Mouse (Mus musculus) thymus, postnatal 14 days (tissue): ENCODE data around the gene Cacnb4.

ENCODE experiments used
- DNase-seq: peaks from one replicate; pipeline ENCODE4 v3.0.0; 2021

Gene Cacnb4

GRCm38 (mm10) chr2:52676023-52676912 lies at the start of gene Cacnb4:
Gene Cacnb4, minus strand, starts transcription at chr2:52676831.
- DNase-seq = peak; percentile 19

DNA sequence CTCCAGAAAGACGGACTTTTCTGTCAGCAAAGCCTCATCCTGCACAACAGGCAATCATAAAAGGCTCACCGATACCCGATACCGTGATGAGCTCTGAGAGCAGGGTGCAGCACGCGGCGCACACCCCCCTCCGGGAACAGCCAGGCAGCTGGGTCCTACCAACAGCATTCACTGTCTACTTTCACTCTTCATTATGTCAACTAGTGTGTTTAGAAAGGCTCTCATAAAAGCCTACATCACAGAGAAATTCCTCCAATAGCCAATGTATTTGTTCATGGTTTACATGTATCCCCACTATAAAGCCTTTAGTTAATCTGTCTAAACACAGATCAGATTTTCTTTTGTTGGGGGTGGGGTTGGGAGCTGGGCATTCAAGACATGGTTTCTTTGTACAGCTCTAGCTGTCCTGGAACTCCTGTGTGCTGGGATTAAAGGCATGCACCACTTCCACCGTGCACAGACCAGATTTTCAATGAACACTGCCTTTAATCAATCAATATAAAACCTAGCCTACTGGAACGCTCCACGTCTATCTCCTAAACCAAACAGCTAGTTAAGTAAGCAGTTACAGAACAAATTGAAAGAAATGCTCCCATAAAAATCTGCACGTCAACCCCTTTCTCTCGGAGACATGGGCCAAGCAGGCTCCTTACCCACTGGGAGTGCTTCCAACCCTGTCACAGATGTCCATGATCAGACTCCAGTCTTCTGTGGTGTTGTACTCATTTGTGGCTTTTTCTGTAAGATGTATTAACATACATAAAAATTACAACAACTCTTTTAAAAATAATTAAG lies 43.8 kb upstream of the Cacnb4 start:
- DNase-seq = no peak

DNA sequence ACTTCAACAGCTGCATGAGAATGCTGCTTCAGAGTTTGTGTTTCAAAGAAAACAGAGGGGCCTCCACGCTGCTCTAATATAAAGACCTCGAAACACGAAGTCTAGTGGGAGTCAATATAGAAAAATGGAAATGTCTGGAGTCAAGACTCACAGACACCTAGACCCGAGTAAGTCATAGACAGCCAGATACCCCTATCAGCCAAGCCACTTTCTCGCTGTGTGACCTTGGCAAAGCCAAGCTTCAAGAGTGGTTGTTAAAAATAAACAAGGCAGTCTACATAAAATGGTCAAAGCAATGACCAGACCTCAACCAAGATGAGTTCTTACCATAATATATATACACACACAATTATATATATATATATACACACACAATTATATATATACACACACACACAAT lies 40.4 kb upstream of the Cacnb4 start:
- no peak for DNase-seq

GRCm38 (mm10) chr2:52715538-52715937 lies 38.9 kb upstream of the Cacnb4 start:
- DNase-seq = no peak

GRCm38 (mm10) chr2:52714111-52714510 lies 37.5 kb upstream of the Cacnb4 start:
- DNase-seq = no peak

GRCm38 (mm10) chr2:52710804-52711203 lies 34.2 kb upstream of the Cacnb4 start:
- DNase-seq = no peak

- no peak for DNase-seq
Measured at GRCm38 (mm10) chr2:52709417-52709816, 32.8 kb upstream of the Cacnb4 start.

GRCm38 (mm10) chr2:52701368-52702036 lies 24.9 kb upstream of the Cacnb4 start:
- no peak for DNase-seq

GRCm38 (mm10) chr2:52700352-52700751 lies 23.7 kb upstream of the Cacnb4 start:
- no peak for DNase-seq

DNA sequence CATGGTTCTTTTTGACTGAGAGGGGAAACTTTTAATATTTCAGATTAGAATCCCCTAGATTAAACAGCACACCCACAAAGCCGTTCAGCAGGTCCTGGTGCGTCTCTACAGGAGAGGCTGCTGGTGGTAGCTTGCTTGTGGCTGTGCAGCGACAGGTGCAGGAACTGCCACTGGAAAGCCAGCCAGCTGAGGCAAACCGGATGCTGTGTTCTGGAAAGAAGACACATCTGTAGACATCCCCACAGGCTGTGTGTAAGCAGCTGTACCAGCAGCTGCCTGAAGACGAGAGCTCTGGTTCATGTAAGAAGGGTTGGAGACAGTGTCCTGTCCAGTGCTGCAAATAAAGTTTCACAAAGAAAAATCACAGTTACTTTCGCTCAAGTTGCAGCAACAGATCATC lies 18.0 kb upstream of the Cacnb4 start:
- DNase-seq = peak; percentile 51

DNA sequence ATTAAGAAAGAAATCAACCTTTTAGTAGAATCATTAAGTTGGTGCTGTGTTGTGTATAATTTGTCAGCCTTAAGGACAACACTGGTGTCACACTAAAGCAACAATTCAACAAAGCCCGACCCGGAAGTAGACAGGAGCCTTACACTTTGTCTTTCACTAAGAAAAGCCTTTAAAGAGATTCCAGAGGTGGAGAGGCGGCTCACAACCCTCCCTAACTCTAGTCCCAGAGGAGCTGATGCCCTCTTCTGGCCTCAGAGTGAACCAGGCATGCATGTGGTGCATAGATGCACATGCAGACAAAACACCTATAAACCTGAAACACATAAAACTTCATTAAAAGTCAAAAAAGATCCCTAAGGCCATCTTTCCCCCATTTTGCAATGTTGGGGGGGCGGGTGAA lies 15.1 kb upstream of the Cacnb4 start:
- no peak for DNase-seq

- DNase-seq = no peak
Measured at GRCm38 (mm10) chr2:52686601-52687000, 10.0 kb upstream of the Cacnb4 start.

DNA sequence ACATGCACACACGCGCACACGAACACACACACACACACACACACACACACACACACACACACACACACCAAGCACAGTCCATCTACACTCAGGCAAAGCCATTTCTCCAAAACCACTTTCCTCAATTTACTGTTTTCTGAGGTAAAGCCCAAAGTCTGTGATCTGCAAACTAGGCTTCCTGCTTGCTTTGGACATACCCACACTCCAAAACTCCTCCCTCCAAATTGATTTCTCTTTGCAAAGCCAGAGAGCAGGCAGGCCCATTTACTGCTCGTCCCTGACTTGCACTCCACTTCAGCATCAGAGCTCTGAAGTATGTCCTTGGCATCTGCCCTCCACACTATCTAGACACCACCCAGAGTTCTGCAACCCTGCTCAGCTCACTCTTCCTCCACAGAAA lies 958 bp upstream of the Cacnb4 start:
- no peak for DNase-seq

DNA sequence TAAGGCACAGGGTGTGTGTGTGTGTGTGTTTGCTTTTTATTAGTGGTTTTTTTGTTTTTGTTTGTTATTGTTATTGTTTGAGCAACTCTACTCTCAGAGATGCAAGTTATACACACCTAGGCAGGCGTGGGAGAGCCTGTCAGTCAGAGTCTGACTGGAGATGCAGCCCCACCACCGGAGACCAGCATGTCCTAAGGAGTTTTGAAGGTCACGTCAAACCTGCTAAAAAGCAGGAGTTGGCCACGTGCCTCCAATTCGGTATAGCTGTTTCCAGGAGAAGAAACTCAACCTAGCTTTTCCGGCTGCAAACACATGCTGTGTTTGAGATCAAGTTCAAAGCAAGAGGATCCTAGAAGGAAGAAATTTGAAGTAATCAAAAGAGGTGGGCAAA lies 277 bp upstream of the Cacnb4 start:
- DNase-seq = no peak

DNA sequence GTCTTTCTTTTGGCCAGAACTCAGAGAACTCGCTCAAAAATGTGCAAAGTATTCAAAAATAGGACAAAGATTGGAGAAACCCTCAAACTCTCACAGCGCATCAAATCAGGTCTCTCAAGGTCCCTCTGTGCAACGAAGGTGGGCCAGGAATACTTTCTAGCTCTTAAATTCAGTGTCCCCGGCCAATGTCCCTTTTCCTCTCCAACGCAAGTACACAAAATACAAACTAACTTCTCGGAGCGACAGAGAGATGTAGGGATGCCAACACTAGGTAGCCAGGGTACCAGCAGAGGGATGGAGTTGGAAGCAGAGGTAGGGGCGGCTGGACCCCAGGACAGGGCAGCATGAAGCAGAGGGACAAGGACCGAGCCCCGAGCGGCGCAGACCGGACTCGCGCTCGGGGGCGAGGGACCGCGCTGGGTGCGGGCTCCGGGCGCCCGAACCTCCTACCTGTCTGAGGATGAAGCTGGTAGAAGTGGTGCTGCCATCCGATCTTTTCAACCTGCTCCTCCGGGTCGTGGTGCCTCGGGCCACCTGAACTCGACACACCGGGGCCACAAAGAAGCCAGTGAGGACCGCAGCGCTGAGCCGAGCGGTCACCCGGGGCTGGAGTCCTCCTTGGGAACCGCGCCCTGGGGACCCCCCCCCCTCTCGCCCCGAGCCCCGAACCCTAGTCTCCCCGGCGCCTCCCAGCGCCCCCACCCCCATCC lies 1.2 kb downstream of the Cacnb4 start:
- no peak for DNase-seq

DNA sequence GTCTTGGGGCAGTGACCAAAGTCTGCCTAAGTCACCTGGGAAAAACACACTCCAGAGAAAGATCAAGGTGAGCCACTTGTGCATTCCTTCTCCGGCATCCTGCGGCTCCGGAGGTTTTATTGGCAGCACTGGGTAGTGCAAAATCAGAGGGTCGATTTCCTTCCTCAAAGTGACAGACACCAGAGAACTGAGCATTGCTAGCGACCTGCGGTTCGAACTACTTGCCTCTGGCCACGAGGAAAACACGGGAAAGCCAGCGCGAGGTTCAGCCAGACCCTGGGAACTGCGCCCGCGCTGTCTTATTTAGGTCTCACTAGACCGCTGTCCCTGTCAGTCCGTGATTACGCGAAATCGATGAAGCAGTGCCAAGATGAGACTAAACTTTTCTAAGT lies 1.7 kb downstream of the Cacnb4 start:
- no peak for DNase-seq

GRCm38 (mm10) chr2:52673172-52673571 lies 3.5 kb downstream of the Cacnb4 start:
- no peak for DNase-seq

DNA sequence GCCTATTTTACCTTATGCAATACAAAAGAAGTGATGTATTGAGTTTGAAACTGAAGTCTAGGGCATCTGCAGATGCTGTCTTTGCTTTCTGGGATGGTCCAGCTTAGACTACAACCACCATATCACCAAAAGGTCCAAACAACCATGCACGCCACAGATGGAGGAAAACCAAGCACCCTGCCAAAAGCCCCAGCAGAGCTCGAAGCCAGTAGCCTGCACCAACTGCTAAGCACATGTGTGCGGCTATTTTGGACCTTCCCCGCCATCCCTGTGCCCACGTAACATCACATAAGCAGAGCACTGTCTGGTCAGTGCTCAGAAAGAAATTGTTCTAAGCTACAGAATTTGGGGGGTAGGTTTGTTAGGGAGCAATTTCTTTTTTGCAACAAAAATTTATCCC lies 5.9 kb downstream of the Cacnb4 start:
- no peak for DNase-seq

DNA sequence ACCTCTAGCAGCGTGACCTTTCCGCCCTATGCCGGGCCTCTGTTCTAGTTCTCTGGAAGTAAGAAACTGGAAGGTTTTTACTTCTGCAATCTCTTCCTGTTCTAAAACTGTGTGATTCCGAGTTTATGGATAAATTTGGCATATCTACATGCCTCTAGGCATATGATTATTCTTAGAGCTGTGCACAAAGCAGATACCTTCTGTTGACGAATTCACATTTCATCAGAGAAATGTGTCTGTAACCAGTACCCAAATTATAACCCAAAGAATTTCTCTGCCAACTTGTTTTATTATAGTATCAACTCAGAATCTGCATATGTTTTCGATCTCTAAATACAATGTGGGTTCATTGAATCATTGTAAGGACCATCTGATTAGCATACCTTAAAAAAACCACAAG lies 8.2 kb downstream of the Cacnb4 start:
- no peak for DNase-seq

DNA sequence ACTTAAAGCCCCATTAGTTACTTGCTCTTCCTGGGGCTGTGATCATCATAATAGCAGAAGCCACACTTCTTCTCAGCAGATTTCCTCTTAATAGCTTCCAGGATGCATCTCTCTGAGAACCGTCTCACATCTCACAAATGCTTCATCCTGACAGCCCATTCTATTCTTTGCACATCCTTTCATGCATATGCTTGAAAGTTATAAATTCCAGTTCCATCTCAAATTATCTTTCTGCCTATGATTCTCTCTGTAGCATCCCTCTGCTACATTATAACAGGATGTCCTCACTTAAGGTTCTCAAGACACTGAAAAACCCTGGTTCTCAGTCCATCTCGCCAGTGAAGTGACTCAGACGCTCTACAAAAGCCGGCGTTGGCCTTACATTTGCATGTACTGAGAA lies 19.9 kb downstream of the Cacnb4 start:
- DNase-seq = no peak

GRCm38 (mm10) chr2:52654541-52654940 lies 22.1 kb downstream of the Cacnb4 start:
- DNase-seq = no peak

- no peak for DNase-seq
Measured at GRCm38 (mm10) chr2:52651547-52651946, 25.1 kb downstream of the Cacnb4 start.
